Mouse (Mus musculus) hindbrain, embryonic 15.5 days (tissue): Measurements from ENCODE around the gene Gbp8. TPM values are rescaled to one million over a fixed set of nuclear protein-coding genes. Genes with fewer than 3 reads are reported as not detected.
"Not testable (repeated sequence)": the region's sequence is repeated elsewhere in the genome, so short reads cannot be mapped to it uniquely, and the experiment has no call there.

ENCODE experiments used
- ATAC-seq: fragments of 200-750 bp; cut with Nextera tagmentation; 2 replicates; pipeline ENCODE4 v1.8.0; 2017; ENCODE audit warnings: low read depth, moderate number of reproducible peaks, moderate TSS enrichment; ENCODE audit not compliant: low FRiP score
- H3K27ac ChIP-seq: fragments of 300-500 bp; sonication (generic); replicated peaks from 2 replicates; pipeline ENCODE4 v1.5.1; 2015; ENCODE audit warnings: mild to moderate bottlenecking, inconsistent platforms
- H3K27me3 ChIP-seq: fragments of 300-500 bp; sonication (generic); 2 replicates; pipeline ENCODE4 v1.6.1; 2015; ENCODE audit warnings: control low read depth, inconsistent platforms
- H3K36me3 ChIP-seq: fragments of 300-500 bp; sonication (generic); 2 replicates; pipeline ENCODE4 v1.6.1; 2015; ENCODE audit warnings: control low read depth, inconsistent platforms
- H3K4me1 ChIP-seq: fragments of 300-500 bp; sonication (generic); replicated peaks from 2 replicates; pipeline ENCODE4 v1.6.1; 2015; ENCODE audit warnings: control low read depth, inconsistent platforms
- H3K4me2 ChIP-seq: fragments of 300-500 bp; sonication (generic); 2 replicates; pipeline ENCODE4 v1.6.1; 2015; ENCODE audit warnings: moderate library complexity, mild to moderate bottlenecking, inconsistent platforms
- H3K4me3 ChIP-seq: fragments of 300-500 bp; sonication (generic); 2 replicates; pipeline ENCODE4 v1.5.1; 2015; ENCODE audit warnings: mild to moderate bottlenecking, inconsistent platforms
- H3K9ac ChIP-seq: fragments of 300-500 bp; sonication (generic); 2 replicates; pipeline ENCODE4 v1.6.1; 2015; ENCODE audit warnings: inconsistent platforms
- H3K9me3 ChIP-seq: fragments of 300-500 bp; sonication (generic); 2 replicates; pipeline ENCODE4 v1.6.1; 2016; ENCODE audit warnings: control low read depth, inconsistent platforms
- WGBS: fragments of 180-500 bp; shearing (Covaris S2); methylation state at CpG from one replicate; pipeline ENCODE4 v1.1.7; 2015; 5-methylcytosine and 5-hydroxymethylcytosine counted together
- polyA plus RNA-seq: library from polyadenylated mRNA; unstranded; fragments of >200 nt; fragmentation: Nextera tagmentation; extraction: Ambion mirVana; gene quantifications from 2 replicates; pipeline ENCODE4 v1.2.1, GENCODE M21; 2015

Gene Gbp8
- polyA plus RNA-seq, 1 experiment from 2014 or later = 1.3 TPM

GRCm38 (mm10) chr5:105114696-105115095 is 24.6 kb downstream of the Gbp8 start:
- Histone ChIP-seq H3K4me2 (no peak overlapping the region), H3K36me3 (no peaks in the 10 kb centered on the region), H3K9ac (no peak overlapping the region), H3K27me3 (no peaks in the 10 kb centered on the region), H3K4me1 (no peaks in the 10 kb centered on the region), H3K4me3 (no peak overlapping the region), H3K9me3 (no peaks in the 10 kb centered on the region), H3K27ac (no peak overlapping the region)
- WGBS = 91% methylated on average over 2 of the region's 2 CpGs
- no peak for ATAC-seq

DNA sequence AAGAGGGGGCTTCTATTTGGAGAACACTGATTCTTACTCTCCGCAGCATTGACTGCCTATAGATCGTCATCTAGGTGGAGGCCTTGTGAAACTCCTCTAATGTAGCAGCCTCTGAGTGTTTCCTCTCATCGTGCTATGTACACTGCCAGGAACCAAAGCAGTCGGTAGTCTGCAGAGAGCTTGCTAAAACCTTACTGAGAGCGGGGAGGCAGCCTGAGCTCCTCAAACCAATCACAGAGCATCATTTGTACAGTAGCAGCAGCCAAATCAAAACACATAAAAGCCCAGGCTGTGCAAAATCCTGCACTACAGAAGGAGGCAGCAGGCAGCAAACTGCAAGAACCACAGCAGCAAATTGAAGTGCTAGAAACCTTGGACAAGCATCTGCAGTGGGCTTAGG is 25.7 kb downstream of the Gbp8 start:
- Histone ChIP-seq H3K9ac (no peak overlapping the region), H3K27ac (no peak overlapping the region), H3K4me2 (no peak overlapping the region), H3K27me3 (no peaks in the 10 kb centered on the region), H3K9me3 (no peaks in the 10 kb centered on the region), H3K4me3 (no peak overlapping the region), H3K4me1 (no peaks in the 10 kb centered on the region), H3K36me3 (no peaks in the 10 kb centered on the region)
- no peak for ATAC-seq
- 97% methylated on average over 5 of the region's 5 CpGs for WGBS

DNA sequence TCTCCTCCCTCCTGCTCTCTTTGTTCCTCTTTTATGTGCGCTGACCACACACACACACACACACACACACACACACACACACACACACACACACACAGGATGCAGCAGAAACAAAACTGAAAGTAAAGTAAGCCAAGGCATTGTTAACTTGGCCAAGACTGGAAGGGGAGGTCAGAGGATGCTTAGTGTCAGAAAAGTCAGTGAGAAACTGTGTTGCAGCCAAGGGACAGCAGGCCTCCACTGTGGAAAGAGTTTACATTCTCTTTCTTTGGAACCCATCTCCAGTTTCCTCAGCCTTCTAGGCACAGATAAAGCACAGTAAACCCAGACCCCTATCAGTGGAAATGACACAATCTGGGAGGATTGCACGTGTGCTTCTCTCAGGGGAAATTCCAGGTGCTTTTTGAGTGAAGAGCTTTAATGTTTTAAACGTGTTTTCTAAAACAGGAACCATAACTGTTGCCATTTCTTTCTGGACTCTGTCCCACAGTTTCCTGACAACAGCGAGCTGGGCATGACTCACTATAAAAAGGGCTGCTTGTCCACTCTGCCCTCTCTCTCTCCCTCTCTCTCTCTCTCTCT is 29.0 kb downstream of the Gbp8 start:
- H3K27ac ChIP-seq, H3K4me2 ChIP-seq, H3K36me3 ChIP-seq, H3K4me1 ChIP-seq, H3K4me3 ChIP-seq, ATAC-seq, H3K9ac ChIP-seq, H3K9me3 ChIP-seq, H3K27me3 ChIP-seq: not testable (repeated sequence)
- WGBS = 23% methylated on average over 4 of the region's 4 CpGs

- not testable (repeated sequence) for H3K36me3 ChIP-seq, H3K4me3 ChIP-seq, H3K9me3 ChIP-seq, H3K4me1 ChIP-seq, H3K4me2 ChIP-seq, H3K27ac ChIP-seq, ATAC-seq, H3K27me3 ChIP-seq, H3K9ac ChIP-seq
- WGBS = 16% methylated on average over 1 of the region's 1 CpGs
Measured at GRCm38 (mm10) chr5:105109775-105110174, 29.6 kb downstream of the Gbp8 start.

GRCm38 (mm10) chr5:105105689-105106088 is 33.7 kb downstream of the Gbp8 start:
- not testable (repeated sequence) for H3K4me1 ChIP-seq, H3K27ac ChIP-seq, H3K9ac ChIP-seq, H3K4me2 ChIP-seq, ATAC-seq, H3K27me3 ChIP-seq, H3K4me3 ChIP-seq, H3K36me3 ChIP-seq, H3K9me3 ChIP-seq
- WGBS = 83% methylated on average over 2 of the region's 2 CpGs

- H3K4me2 ChIP-seq = no peak overlapping the region
- H3K27me3 ChIP-seq = no peaks in the 10 kb centered on the region
- no peak overlapping the region for H3K9ac ChIP-seq
- no peaks in the 10 kb centered on the region for H3K36me3 ChIP-seq
- H3K4me3 ChIP-seq = no peak overlapping the region
- no peak overlapping the region for H3K27ac ChIP-seq
- no peak for ATAC-seq
- no peaks in the 10 kb centered on the region for H3K9me3 ChIP-seq
- no peaks in the 10 kb centered on the region for H3K4me1 ChIP-seq
Measured at GRCm38 (mm10) chr5:105081900-105082299, 57.4 kb downstream of the Gbp8 start.

DNA sequence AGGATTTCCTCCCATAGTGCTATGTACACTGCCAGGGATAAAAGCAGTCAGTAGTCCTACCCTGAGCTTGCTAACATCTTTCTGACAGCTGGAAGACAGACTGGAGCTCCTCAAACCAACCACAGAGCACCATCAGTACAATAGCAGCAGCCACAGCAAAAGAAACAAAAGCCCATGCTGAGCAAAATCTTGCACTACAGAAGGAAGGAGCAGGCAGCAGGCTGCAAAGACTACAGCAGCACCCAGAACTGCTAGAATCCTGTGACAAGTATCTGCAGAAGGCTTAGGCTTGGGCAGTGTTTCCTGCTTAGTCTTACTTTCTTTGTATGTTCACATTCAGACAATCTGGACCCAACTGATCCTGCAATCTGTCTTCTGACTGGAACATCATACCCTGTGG is 71.0 kb downstream of the Gbp8 start:
- not testable (repeated sequence) for H3K4me2 ChIP-seq, H3K27ac ChIP-seq, H3K4me3 ChIP-seq, ATAC-seq, H3K36me3 ChIP-seq, H3K9me3 ChIP-seq, H3K27me3 ChIP-seq, H3K4me1 ChIP-seq, H3K9ac ChIP-seq

DNA sequence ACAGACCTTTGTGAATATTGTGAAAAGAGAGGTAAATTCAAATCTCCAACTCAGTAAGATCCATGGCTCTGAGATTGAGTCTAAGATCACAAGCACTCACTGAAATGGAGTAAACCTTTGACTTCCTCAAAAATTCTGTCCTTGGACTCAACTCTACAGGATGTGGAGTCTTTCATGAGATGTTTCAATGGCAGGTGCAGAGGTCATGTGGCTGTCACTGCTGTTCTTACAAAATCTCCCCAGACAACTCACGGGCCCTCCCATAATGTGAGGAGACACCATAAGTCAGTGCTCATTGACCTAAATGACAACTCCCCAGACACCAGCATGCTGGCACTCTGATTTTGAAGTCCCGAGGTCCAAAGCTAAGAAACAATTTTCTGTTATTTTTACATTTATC is 74.9 kb downstream of the Gbp8 start:
- H3K9me3 ChIP-seq, H3K36me3 ChIP-seq, H3K4me1 ChIP-seq, H3K27ac ChIP-seq, ATAC-seq, H3K4me3 ChIP-seq, H3K9ac ChIP-seq, H3K4me2 ChIP-seq, H3K27me3 ChIP-seq: not testable (repeated sequence)
- WGBS = 77% methylated on average over 2 of the region's 2 CpGs

- H3K9me3 ChIP-seq = no peaks in the 10 kb centered on the region
- H3K4me3 ChIP-seq = no peak overlapping the region
- H3K4me1 ChIP-seq = no peaks in the 10 kb centered on the region
- no peak overlapping the region for H3K4me2 ChIP-seq
- H3K36me3 ChIP-seq = no peaks in the 10 kb centered on the region
- no peak for ATAC-seq
- H3K9ac ChIP-seq = no peak overlapping the region
- no peak overlapping the region for H3K27ac ChIP-seq
- 65% methylated on average over 1 of the region's 1 CpGs for WGBS
- H3K27me3 ChIP-seq = no peaks in the 10 kb centered on the region
Measured at GRCm38 (mm10) chr5:105063321-105063720, 76.0 kb downstream of the Gbp8 start.

GRCm38 (mm10) chr5:105062403-105062802 is 76.9 kb downstream of the Gbp8 start:
- not testable (repeated sequence) for H3K36me3 ChIP-seq, H3K4me2 ChIP-seq, H3K4me1 ChIP-seq, H3K9me3 ChIP-seq, H3K4me3 ChIP-seq, ATAC-seq, H3K27me3 ChIP-seq, H3K27ac ChIP-seq, H3K9ac ChIP-seq
- 83% methylated on average over 2 of the region's 2 CpGs for WGBS

DNA sequence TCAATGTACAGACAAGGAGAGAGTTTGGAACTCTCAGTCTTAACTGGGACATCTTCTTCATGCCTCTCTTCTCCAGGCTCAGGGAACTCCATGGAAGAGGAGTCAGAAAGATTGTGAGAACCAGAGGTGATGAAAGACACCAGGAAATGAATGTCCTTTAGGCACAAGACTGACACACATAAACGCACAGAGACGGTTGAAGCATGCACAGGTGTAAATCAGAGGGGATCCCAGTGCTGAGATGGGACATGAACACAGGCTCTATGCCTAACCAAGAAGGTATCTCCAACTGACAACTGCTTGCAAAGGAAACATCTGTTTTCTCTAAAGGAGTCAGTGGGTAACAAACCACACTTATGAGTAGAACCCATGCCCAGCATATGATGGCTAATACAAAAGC is 79.1 kb downstream of the Gbp8 start:
- no peak overlapping the region for H3K4me3 ChIP-seq
- no peak overlapping the region for H3K4me2 ChIP-seq
- no peak overlapping the region for H3K9ac ChIP-seq
- ATAC-seq = no peak
- no peaks in the 10 kb centered on the region for H3K4me1 ChIP-seq
- H3K27me3 ChIP-seq = no peaks in the 10 kb centered on the region
- 100% methylated on average over 2 of the region's 2 CpGs for whole genome bisulfite sequencing
- no peak overlapping the region for H3K27ac ChIP-seq
- no peaks in the 10 kb centered on the region for H3K36me3 ChIP-seq
- no peaks in the 10 kb centered on the region for H3K9me3 ChIP-seq

GRCm38 (mm10) chr5:105055279-105055678 is 84.1 kb downstream of the Gbp8 start:
- H3K27ac ChIP-seq = no peak overlapping the region
- no peak overlapping the region for H3K4me3 ChIP-seq
- H3K4me1 ChIP-seq = no peaks in the 10 kb centered on the region
- H3K4me2 ChIP-seq = no peak overlapping the region
- WGBS = 77% methylated on average over 2 of the region's 2 CpGs
- H3K36me3 ChIP-seq = no peaks in the 10 kb centered on the region
- ATAC-seq = no peak
- H3K9ac ChIP-seq = no peak overlapping the region
- H3K27me3 ChIP-seq = no peaks in the 10 kb centered on the region
- H3K9me3 ChIP-seq = no peaks in the 10 kb centered on the region

DNA sequence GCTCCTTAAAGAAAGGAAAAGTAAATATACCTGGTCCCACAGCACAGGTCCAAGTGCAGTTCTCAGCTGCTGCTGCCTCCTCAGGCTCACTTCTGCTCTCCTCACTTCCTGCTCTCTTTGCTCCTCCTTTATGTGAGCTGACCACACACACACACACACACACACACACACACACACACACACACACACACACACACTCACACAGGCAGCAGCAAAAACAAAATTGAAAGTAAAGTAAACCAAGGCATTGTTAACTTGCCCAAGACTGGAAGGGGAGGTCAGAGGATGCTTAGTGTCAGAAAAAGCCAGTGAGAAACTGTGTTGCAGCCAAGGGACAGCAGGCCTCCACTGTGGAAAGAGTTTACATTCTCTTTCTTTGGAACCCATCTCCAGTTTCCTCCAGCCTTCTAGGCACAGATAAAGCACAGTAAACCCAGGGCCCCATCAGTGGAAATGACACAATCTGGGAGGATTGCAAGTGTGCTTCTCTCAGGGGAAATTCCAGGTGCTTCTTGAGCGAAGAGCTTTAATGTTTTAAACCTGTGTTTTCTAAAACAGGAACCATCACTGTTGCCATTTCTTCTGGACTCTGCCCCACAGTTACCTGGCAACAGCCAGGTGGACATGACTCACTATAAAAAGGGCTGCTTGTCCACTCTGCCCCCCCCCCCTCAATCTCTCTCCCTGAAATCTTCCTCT is 85.7 kb downstream of the Gbp8 start:
- not testable (repeated sequence) for H3K27ac ChIP-seq, H3K4me3 ChIP-seq, H3K9ac ChIP-seq, H3K4me1 ChIP-seq, H3K4me2 ChIP-seq, ATAC-seq, H3K9me3 ChIP-seq, H3K27me3 ChIP-seq, H3K36me3 ChIP-seq
- 84% methylated on average over 1 of the region's 1 CpGs for WGBS
